Mouse (Mus musculus): Measurements from ENCODE around the gene Fam129b. TPM values are rescaled to one million over a fixed set of nuclear protein-coding genes. Genes with fewer than 3 reads are reported as not detected.

Gene Fam129b
- polyA plus RNA-seq, 1 experiment, result 41.8 TPM

DNA sequence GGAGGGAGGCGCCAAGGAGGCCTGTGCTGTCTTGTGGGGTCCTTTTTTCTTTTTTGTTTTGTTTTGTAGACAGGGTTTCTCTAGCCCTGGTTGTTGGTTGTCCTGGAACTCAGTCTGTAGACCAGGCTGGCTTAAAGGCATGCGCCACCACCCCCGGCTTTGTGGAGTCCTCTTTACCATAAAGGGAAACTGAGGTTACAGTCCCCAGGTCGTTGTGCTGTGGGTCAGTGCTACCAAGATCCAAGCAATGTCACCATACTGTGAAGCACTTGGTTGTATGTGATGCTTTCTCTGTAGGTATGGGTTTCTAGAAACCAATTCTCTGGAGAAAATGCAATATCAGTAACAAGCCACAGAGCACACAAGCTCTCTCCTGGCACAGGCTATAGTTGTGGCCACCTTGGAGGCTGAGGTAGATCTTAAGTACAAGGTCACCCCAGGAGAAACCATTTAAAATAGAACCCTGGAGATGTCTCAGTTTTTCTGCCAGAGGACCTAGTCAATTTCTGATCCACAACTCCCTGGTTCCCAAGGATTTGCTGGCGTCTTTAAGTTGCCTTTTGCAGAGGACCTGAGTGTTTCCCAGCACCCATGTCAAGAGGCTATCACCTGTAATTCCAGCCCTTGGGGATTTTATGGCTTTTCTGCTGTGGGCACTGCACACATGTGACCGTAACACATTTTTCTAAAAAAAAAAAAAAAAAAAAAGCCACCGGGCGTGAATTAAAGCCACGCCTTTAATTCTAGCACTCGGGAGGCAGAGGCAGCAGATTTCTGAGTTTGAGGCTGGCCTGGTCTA is 88.9 kb downstream of the Fam129b start:
- DNase-seq (ENCODE audit: low read depth), result no peak

DNA sequence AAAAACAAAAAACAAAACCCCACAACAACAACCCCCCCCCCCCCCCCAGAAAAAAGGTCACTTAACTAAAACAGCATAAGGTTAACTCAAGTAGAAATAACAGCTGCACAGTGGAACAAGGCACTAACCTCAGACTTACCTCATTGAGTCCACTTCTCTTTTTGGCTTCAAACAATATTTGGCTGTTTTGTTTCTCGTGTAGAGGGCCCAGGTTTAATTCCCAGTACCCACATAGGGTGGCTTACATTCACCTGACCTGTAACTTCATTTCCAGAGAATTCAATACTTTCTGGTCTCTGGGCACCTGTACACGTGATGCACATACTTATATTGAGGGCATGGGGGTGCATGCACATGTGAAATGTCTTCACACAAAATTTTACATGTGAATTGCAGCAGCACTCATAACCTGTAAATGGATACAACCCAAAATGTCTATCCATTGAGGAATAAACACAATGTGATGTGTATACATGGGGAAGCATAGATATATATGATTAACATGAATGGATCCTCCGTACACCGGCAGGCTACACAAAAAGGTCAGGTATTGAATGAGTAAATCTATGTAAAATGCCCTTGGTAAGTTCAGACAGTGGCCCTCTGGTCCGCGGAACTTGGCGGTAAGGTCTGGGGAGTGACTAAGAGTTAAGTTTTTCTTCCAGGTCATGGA is 89.7 kb downstream of the Fam129b start:
- DNase-seq (ENCODE audit: low read depth), result no peak

DNA sequence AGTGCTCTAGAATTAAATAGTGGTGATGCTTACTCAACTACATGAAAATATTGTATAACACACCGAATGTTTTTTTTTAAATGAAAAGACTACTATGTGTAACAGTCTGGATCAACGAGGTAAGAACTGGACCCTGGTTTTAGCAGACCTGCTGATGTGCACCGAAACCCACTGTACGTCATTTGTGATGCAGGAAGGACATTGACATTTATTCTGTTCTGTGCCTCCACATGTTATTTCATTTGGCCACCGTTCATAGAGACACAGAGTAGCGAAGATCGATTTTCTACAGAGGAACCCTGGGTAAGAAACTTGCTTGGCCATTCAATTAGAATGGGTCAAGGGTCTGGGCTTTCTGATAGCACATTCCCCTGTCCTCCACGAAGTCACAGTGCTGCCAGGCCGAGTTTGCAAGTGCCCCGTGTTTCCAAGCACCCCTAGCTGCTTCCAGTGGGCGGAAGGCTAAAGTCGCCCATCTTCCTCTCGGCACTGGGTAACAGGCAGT is 90.3 kb downstream of the Fam129b start:
- no peak for DNase-seq (ENCODE audit: low read depth)

DNA sequence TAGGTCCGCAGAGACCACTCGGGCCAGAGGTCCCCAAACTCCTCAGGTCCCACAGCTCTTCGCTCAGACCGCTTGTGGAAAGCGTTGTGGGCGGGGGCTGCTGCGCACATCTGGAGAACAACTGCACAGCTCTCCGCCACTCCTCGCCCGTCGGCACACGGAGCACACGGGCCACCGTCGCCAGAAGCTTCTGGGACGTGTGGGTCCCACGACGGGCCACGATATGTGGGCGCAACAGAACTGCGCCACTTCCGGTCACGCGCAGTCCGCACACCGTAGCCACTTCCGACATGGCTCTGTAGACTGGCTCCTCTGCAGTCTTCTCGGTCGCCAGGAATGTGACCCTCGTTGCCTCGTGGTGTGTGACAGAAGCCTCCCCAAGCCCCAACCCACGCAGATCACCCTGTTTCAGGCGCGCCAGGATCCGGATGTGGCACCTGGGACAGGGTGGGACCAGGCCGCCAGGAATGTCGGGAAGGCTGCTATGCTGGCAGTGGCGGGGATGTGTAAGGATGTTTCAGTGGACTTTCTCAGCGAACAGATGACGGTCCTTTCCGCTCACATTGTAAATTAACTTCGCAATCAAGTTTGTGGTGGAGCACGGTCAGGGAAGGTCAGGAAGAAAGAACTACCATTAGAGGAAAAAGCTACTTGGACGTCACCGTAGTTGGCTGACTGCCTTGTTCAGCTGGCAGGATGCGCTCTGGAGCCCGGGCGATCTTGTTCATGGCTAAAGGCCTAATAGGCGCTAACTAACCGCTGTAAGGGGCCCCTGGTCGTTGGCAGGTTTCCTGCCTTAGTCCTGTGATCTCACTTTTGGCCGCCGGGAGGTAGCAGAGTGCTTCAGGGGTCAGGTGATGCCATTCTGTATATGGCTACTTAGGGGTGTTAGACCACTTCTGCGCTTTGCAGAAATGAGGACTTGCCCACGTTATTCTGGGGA is 91.0 kb downstream of the Fam129b start:
- no peak for DNase-seq (ENCODE audit: low read depth)

DNA sequence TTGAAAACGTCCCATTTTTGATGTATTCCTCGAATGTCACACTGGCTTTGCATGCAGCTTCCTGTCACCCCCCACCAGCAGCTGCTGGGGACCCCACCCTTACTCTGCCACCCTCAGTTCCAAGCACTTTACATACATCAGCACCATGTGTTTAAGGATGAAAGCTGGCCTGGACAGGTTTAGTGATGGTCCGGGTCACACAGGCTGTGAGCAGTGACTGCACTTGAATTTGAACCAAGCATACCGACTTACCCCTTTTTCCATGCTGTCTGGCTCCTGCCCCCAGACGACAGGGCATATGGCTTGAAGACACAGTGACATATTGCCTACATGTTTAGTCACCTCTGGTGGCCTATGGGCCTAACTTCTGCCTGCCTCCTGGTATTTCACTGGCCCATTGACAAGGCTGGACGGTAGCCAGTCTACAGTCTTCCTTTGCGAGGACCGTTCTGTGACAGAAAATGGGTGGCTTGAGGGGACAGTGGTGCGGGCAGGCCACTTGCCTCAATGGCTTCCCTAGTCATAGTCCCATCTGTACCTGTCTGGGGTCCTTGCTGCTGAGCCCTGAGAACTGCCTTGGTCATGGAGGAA is 92.2 kb downstream of the Fam129b start:
- no peak for DNase-seq (ENCODE audit: low read depth)

DNA sequence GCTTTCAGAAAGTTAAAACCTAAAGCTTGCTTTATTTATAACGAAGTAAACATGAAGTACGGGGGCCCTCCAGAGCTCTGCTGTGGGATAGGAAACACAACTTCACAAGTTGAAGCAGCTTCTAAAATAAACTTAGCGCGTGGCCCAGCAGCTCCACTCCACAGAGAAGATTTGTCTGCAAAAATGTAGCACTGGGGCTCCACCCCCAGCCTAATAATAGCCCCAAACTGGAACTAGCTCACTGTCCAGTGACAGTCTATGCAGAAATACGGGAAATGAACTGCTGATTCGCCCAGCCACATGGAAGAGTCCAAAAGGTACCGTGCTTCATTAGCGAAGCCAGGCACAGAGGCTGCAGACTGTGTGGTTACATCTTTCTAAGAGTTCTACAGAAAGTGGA is 93.4 kb downstream of the Fam129b start:
- DNase-seq (ENCODE audit: low read depth), result no peak

DNA sequence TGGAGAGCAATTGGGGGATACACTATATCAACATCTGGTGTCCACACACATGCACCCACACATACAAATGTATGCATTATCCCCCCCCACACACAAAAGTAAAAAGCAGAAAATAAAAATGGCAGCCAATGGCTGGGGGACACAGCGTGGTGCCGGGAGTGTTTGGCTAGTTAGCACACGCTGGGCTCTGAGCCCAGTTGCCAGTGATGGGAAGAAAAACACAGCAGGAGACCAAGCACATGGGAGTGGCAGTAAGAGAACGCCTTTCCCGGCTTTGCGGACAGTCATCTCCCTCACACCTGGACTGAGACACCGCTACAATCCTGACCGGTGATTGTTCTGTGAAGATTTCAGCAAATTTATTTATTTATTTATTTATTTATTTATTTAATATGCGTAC is 95.3 kb downstream of the Fam129b start:
- no peak for DNase-seq (ENCODE audit: low read depth)

DNA sequence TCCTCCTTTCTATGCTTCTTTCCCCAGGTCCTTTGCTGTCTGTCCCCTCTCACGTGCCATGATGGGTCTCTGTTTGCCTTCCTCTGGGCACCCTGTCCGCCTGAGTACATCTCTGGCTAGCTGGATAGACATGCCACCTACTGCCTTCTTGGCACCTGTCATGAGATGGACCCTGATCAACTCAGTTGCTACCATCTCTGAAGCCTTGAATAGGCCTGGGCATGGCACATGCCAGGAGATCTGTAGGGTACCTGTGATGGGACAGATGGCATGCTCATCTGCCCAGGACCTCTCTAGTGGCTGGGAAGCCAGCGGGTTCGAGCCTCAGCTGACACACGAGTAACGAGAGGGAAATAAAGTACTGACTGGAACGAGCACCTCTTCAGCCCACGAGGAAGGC is 98.3 kb downstream of the Fam129b start:
- no peak for DNase-seq (ENCODE audit: low read depth)

Other genes with a start within 250 kb of the Fam129b start
- gene Eng, start 229.5 kb upstream of the Fam129b start, polyA plus RNA-seq (2012; rRNA removed), result 109 TPM in 2 replicates
- gene Fpgs, start 172.0 kb upstream of the Fam129b start, polyA plus RNA-seq (2012; rRNA removed), result 109 and 124 TPM in 2 replicates
- gene Cdk9, start 163.0 kb upstream of the Fam129b start, polyA plus RNA-seq (2012; rRNA removed), result 112 and 115 TPM in 2 replicates
- 35.5 and 38.0 TPM in 2 replicates for gene Sh2d3c, start 155.1 kb upstream of the Fam129b start, polyA plus RNA-seq (2012; rRNA removed)
- gene 6330409D20Rik, start 135.1 kb upstream of the Fam129b start, polyA plus RNA-seq (2012; rRNA removed), result not detected in 2 replicates
- gene Tor2a, start 118.9 kb upstream of the Fam129b start, polyA plus RNA-seq (2012; rRNA removed), result 67.5 and 71.1 TPM in 2 replicates
- 2.7 and 4.2 TPM in 2 replicates for gene Ttc16, start 100.5 kb upstream of the Fam129b start, polyA plus RNA-seq (2012; rRNA removed)
- 5.0 and 7.6 TPM in 2 replicates for gene Ptrh1, start 100.3 kb upstream of the Fam129b start, polyA plus RNA-seq (2012; rRNA removed)
- gene Cfap157, start 91.7 kb upstream of the Fam129b start, polyA plus RNA-seq (2012; rRNA removed), result 0.39 and 0.77 TPM in 2 replicates
- 8.2 and 13.8 TPM in 2 replicates for gene Stxbp1, start 28.9 kb upstream of the Fam129b start, polyA plus RNA-seq (2012; rRNA removed)
- 226 and 300 TPM in 2 replicates for gene Rpl12, start 85.4 kb downstream of the Fam129b start, polyA plus RNA-seq (2012; rRNA removed)
- 18.6 and 19.3 TPM in 2 replicates for gene Lrsam1, start 85.5 kb downstream of the Fam129b start, polyA plus RNA-seq (2012; rRNA removed)
- 52.5 and 53.7 TPM in 2 replicates for gene Slc2a8, start 106.0 kb downstream of the Fam129b start, polyA plus RNA-seq (2012; rRNA removed)

Data from gonadal fat pad, adult 2 months (tissue).